Mouse (Mus musculus): ENCODE data around the gene Aldob. TPM values are rescaled to one million over a fixed set of nuclear protein-coding genes. Genes with fewer than 3 reads are reported as not detected.
A peak's percentile ranks its signal among the peaks of the same experiment; 100 is the strongest.

Gene Aldob
- polyA plus RNA-seq, 1 experiment from 2014 or later, result 1.9 TPM

DNA sequence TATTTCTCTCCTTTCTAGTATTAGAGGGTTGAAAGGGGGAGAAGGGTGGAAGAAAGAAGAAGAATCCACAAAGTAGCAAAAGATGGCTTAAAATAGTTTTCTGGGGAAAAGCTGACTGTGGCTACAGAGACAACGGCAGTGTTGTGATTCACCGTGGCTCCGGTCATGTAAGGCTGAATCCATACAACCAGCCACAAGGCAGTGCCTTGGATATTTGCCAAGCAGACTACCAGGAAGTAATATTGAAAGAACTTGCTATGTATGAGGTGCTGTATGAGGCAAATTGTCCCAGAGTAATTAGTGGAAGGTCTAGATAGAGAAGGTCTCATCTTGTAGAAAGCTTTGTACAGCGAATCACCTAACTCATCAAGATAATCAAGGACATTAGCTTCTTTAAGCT is 22.8 kb upstream of the Aldob start:
- Histone ChIP-seq H3K27ac (ENCODE audit: low read length) (no peak overlapping the region), H3K27me3 (ENCODE audit: control insufficient read depth, insufficient read depth, low read length) (no peaks in the 10 kb centered on the region), H3K4me1 (ENCODE audit: control insufficient read depth, insufficient read depth, low read length) (no peaks in the 10 kb centered on the region), H3K36me3 (ENCODE audit: control insufficient read depth, insufficient read depth) (no peaks in the 10 kb centered on the region), H3K4me3 (ENCODE audit: low read length) (no peak overlapping the region), H3K9ac (ENCODE audit: low read length) (no peak overlapping the region), H3K4me2 (ENCODE audit: low read depth, low read length) (no peak overlapping the region), H3K9me3 (replicated peaks; ENCODE audit: control insufficient read depth, low read length) (no peaks in the 10 kb centered on the region)
- WGBS, result 73% methylated on average over 4 of the region's 4 CpGs
- ATAC-seq (replicated peaks; ENCODE audit: extremely low read depth, insufficient read depth, low FRiP score), result no peak

DNA sequence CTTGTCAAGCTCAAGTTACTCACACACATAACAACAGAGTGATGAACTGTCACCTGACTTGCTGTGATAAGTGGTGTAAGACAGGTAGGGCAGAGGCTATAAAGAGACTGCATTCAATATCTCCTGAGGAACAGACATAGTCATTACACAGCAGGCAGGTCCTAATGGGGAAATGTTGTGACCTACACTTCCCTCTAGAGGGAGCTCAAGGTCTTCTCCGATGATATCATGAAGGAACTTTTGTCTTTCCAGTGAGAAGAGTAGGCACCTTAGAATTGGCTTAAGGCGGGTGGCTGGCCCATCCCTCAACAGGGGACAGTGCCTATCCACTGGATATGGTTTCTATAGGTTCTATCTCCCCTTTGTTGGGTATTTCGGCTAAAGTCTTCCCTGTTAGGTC is 18.3 kb upstream of the Aldob start:
- no peaks in the 10 kb centered on the region for H3K4me1 ChIP-seq (ENCODE audit: control insufficient read depth, insufficient read depth, low read length)
- no peak overlapping the region for H3K4me2 ChIP-seq (ENCODE audit: low read depth, low read length)
- no peak overlapping the region for H3K9ac ChIP-seq (ENCODE audit: low read length)
- H3K36me3 ChIP-seq (ENCODE audit: control insufficient read depth, insufficient read depth), result no peaks in the 10 kb centered on the region
- H3K27ac ChIP-seq (ENCODE audit: low read length), result no peak overlapping the region
- 11% methylated on average over 3 of the region's 3 CpGs for WGBS
- no peak overlapping the region for H3K4me3 ChIP-seq (ENCODE audit: low read length)
- no peaks in the 10 kb centered on the region for H3K9me3 ChIP-seq (replicated peaks; ENCODE audit: control insufficient read depth, low read length)
- H3K27me3 ChIP-seq (ENCODE audit: control insufficient read depth, insufficient read depth, low read length), result no peaks in the 10 kb centered on the region
- peak; percentile 37; the same call in 1 of the 2 replicates for ATAC-seq (replicated peaks; ENCODE audit: extremely low read depth, insufficient read depth, low FRiP score)

DNA sequence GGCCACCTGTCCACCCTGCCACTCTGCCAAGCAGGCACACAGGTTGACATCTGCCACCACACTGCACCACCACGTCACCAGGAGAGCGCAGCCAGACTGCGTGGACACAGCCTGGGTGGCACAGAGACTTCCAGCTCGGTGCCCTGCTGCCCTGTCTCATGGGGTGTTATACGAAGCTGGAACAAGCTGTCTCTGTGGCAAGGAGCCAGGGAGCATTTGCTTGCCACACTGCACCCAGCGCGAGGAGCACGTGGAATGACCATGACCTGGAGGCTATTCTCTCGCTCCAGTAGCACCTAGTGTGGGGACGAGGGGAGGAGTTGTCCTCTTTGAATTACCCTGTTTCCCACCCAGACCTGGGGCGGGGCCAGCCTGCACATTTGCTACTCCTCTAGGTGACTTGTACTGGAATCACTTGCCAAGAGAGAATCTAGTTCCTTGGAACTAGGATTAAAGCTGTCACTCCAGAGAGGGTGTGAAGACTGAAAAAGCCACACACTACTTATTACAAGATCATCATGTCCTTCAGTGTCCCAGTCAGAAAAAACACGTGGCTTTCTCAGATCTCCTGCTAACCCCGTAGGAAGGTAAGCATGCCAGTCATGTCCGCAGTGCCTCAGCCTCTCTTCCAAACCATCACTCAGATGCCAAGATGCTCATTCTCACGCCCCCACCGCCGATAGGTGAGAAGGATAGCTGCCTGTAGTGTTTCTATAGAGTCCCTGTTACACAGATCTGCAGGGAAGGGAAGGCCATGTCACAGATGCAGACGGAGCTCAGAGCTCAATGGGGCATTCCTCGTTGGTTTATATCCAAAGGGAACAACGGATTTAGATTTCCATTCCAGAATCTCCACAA is 10.8 kb upstream of the Aldob start:
- 54% methylated on average over 20 of the region's 20 CpGs for WGBS
- Histone ChIP-seq H3K36me3 (ENCODE audit: control insufficient read depth, insufficient read depth) (no peaks in the 10 kb centered on the region), H3K4me2 (ENCODE audit: low read depth, low read length) (no peak overlapping the region), H3K27ac (ENCODE audit: low read length) (no peak overlapping the region), H3K9me3 (replicated peaks; ENCODE audit: control insufficient read depth, low read length) (no peaks in the 10 kb centered on the region), H3K9ac (ENCODE audit: low read length) (no peak overlapping the region), H3K4me3 (ENCODE audit: low read length) (no peak overlapping the region), H3K27me3 (ENCODE audit: control insufficient read depth, insufficient read depth, low read length) (no peaks in the 10 kb centered on the region), H3K4me1 (ENCODE audit: control insufficient read depth, insufficient read depth, low read length) (no peaks in the 10 kb centered on the region)
- peak; percentile 58 for ATAC-seq (replicated peaks; ENCODE audit: extremely low read depth, insufficient read depth, low FRiP score)

DNA sequence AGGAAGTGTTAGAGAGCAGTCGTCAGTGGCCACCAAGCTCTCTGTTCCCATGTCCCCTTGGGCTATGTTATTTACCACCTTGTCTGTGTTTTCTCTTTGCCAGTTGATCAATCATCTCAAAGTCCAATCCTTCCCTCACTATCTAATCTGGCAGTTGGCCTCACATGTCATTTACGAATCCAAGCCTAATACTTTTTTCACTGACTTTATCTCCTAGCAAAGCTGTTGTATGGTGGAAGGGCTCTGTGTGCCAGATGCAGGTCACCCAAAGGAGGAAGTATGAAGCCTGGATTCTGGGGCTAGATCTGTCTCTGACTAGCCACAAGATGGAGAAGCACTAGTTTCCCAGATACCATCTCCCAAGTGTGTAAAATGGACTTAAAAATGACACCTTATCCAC is 8.8 kb upstream of the Aldob start:
- ATAC-seq (replicated peaks; ENCODE audit: extremely low read depth, insufficient read depth, low FRiP score), result no peak
- WGBS, result 37% methylated on average over 2 of the region's 2 CpGs

DNA sequence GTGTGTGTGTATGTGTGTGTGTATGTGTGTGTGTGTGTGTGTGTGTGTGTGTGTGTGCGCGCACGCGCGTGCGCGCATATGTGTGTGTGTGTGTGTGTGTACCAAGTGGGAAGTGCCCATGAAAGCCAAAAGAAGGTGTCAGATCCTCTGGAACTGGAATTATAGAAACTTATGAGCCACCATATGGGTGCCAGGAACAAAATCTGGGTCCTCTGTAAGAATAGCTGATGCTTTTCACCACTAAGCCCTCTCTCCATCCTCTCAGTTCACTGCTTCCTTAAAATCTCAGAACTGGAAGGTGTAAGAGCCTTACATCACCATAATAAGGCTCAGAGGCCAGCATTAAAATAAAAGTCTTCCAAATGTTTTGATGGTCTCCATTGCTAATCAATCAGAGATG is 8.0 kb upstream of the Aldob start:
- no peak for ATAC-seq (replicated peaks; ENCODE audit: extremely low read depth, insufficient read depth, low FRiP score)
- no peak overlapping the region for H3K4me3 ChIP-seq (ENCODE audit: low read length)
- H3K4me2 ChIP-seq (ENCODE audit: low read depth, low read length), result no peak overlapping the region
- no peak overlapping the region for H3K9ac ChIP-seq (ENCODE audit: low read length)
- no peaks in the 10 kb centered on the region for H3K36me3 ChIP-seq (ENCODE audit: control insufficient read depth, insufficient read depth)
- no peak overlapping the region for H3K27ac ChIP-seq (ENCODE audit: low read length)
- H3K27me3 ChIP-seq (ENCODE audit: control insufficient read depth, insufficient read depth, low read length), result no peaks in the 10 kb centered on the region
- no peaks in the 10 kb centered on the region for H3K4me1 ChIP-seq (ENCODE audit: control insufficient read depth, insufficient read depth, low read length)
- H3K9me3 ChIP-seq (replicated peaks; ENCODE audit: control insufficient read depth, low read length), result no peaks in the 10 kb centered on the region
- 86% methylated on average over 7 of the region's 7 CpGs for WGBS

More for the DNA sequence above, 8.8 kb upstream of the Aldob start:
- Histone ChIP-seq H3K4me2 (ENCODE audit: low read depth, low read length) (no peak overlapping the region), H3K27ac (ENCODE audit: low read length) (no peak overlapping the region), H3K4me1 (ENCODE audit: control insufficient read depth, insufficient read depth, low read length) (no peaks in the 10 kb centered on the region), H3K27me3 (ENCODE audit: control insufficient read depth, insufficient read depth, low read length) (no peaks in the 10 kb centered on the region), H3K9me3 (replicated peaks; ENCODE audit: control insufficient read depth, low read length) (no peaks in the 10 kb centered on the region), H3K4me3 (ENCODE audit: low read length) (no peak overlapping the region), H3K36me3 (ENCODE audit: control insufficient read depth, insufficient read depth) (no peaks in the 10 kb centered on the region), H3K9ac (ENCODE audit: low read length) (no peak overlapping the region)

DNA sequence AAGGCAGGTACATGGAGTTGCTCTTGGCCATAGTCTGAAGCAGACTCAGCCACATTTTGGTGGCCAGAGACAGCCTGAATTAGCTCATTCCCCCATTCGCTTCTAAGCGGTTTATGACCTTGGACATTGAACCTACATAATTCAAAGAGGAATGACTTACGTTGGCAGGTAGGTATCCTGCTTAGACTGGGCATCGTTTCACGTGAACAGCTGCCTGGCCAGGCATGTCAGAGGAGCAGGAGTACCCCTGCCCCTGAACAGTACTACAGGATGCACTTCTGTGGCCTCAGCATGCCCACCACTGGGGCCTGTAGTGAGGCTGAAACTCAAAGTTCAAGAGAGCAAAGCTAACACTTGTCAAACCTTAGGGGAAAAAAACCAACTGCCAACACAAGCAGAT is 4.0 kb upstream of the Aldob start:
- Histone ChIP-seq H3K36me3 (ENCODE audit: control insufficient read depth, insufficient read depth) (no peaks in the 10 kb centered on the region), H3K4me1 (ENCODE audit: control insufficient read depth, insufficient read depth, low read length) (no peaks in the 10 kb centered on the region), H3K4me2 (ENCODE audit: low read depth, low read length) (no peak overlapping the region), H3K9ac (ENCODE audit: low read length) (no peak overlapping the region), H3K4me3 (ENCODE audit: low read length) (no peak overlapping the region), H3K27me3 (ENCODE audit: control insufficient read depth, insufficient read depth, low read length) (no peaks in the 10 kb centered on the region), H3K9me3 (replicated peaks; ENCODE audit: control insufficient read depth, low read length) (no peaks in the 10 kb centered on the region), H3K27ac (ENCODE audit: low read length) (no peak overlapping the region)
- 78% methylated on average over 5 of the region's 5 CpGs for WGBS
- no peak for ATAC-seq (replicated peaks; ENCODE audit: extremely low read depth, insufficient read depth, low FRiP score)

DNA sequence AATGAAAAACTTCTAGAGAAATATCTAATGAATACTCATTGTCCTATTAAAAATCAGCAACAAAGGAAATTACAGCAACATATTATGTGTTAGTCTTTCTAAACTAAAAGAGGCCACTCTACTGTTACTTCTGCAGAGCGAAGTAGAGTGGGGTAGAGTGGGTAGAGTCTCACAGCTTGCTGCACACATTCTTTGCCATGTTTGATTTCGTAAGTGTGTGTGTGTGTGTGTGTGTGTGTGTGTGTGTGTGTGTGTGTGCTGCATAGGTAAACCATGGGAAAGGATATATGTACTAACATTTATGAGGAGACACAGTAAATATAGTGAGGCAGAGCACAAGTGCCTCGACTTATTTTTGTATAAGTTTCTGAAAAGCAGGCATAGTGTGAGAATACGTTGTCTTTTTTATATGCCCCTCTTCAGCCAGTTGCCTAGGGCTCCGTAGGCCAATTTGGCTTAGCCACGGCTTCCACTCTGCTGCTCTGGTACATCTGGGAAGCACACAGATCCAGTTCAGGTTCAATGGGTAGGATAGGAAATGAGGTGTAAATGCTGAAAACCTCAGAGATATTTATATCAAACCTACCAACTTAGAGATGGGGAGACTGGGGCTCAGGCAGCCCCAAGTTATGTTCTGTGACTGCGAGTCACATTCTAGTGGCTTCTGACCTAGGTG is 1.7 kb downstream of the Aldob start:
- Histone ChIP-seq H3K4me3 (ENCODE audit: low read length) (no peak overlapping the region), H3K9ac (ENCODE audit: low read length) (no peak overlapping the region), H3K27ac (ENCODE audit: low read length) (no peak overlapping the region), H3K9me3 (replicated peaks; ENCODE audit: control insufficient read depth, low read length) (no peaks in the 10 kb centered on the region), H3K4me1 (ENCODE audit: control insufficient read depth, insufficient read depth, low read length) (no peaks in the 10 kb centered on the region), H3K27me3 (ENCODE audit: control insufficient read depth, insufficient read depth, low read length) (no peaks in the 10 kb centered on the region), H3K4me2 (ENCODE audit: low read depth, low read length) (no peak overlapping the region), H3K36me3 (ENCODE audit: control insufficient read depth, insufficient read depth) (no peaks in the 10 kb centered on the region)
- 81% methylated on average over 7 of the region's 7 CpGs for WGBS
- no peak for ATAC-seq (replicated peaks; ENCODE audit: extremely low read depth, insufficient read depth, low FRiP score)

DNA sequence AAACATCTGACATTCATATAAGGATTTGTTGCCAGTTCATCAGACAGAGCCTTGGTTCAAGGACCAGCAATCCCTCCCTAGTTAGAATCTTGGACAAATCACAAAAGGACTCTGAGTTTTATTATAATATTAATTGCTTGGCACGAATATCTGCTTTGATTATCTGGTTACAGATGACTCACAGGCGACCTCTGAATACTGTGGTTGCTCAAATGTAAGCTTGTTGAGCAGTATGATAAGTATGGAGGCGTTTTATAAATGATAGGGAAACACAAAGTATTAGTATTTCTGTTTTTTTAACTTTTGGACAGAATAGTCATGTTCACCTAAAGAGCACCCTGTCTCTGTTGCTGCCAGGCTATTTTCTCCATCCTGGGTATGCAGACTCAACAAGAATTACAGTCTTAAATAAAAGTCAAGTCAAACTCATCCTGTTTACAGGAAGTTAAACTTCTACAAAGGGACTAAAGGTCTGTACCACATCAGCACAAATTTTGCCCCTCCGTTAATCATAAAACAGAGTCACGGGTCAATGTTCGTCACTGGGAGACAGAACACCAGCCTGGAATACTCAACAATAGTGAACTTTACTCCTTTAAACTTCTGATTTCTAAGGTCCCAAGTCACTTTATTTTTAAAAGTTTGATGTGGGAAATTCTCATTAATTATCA is 2.3 kb downstream of the Aldob start:
- 66% methylated on average over 6 of the region's 6 CpGs for WGBS
- Histone ChIP-seq H3K27me3 (ENCODE audit: control insufficient read depth, insufficient read depth, low read length) (no peaks in the 10 kb centered on the region), H3K9ac (ENCODE audit: low read length) (no peak overlapping the region), H3K4me3 (ENCODE audit: low read length) (no peak overlapping the region), H3K4me1 (ENCODE audit: control insufficient read depth, insufficient read depth, low read length) (no peaks in the 10 kb centered on the region), H3K9me3 (replicated peaks; ENCODE audit: control insufficient read depth, low read length) (no peaks in the 10 kb centered on the region), H3K36me3 (ENCODE audit: control insufficient read depth, insufficient read depth) (no peaks in the 10 kb centered on the region), H3K27ac (ENCODE audit: low read length) (no peak overlapping the region), H3K4me2 (ENCODE audit: low read depth, low read length) (no peak overlapping the region)
- no peak for ATAC-seq (replicated peaks; ENCODE audit: extremely low read depth, insufficient read depth, low FRiP score)

DNA sequence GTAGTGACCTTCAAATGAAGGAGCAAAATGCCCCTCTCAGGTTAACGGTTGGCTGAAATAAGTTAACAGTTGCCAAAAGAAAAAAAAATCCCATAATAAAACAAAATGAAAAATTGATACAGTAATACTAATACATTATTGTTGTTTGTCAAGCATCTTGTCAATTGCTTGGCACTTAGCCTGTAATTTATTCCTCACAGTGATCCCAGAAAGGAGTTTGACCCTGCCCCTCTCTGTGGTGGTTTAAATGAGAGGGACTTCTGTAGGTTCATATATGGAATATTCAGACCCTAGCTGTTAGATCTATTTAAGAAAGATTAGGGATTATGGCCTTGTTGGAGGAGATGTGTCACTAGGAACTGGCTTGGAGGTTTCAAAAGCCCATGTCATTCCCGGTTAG is 3.3 kb downstream of the Aldob start:
- H3K9me3 ChIP-seq (replicated peaks; ENCODE audit: control insufficient read depth, low read length), result no peaks in the 10 kb centered on the region
- no peak overlapping the region for H3K9ac ChIP-seq (ENCODE audit: low read length)
- no peak overlapping the region for H3K27ac ChIP-seq (ENCODE audit: low read length)
- H3K4me1 ChIP-seq (ENCODE audit: control insufficient read depth, insufficient read depth, low read length), result peaks cover 2% of the 10 kb centered on the region; the same call in 1 of the 2 replicates
- no peaks in the 10 kb centered on the region for H3K36me3 ChIP-seq (ENCODE audit: control insufficient read depth, insufficient read depth)
- H3K27me3 ChIP-seq (ENCODE audit: control insufficient read depth, insufficient read depth, low read length), result no peaks in the 10 kb centered on the region
- WGBS, result 70% methylated on average over 2 of the region's 2 CpGs
- no peak for ATAC-seq (replicated peaks; ENCODE audit: extremely low read depth, insufficient read depth, low FRiP score)
- H3K4me2 ChIP-seq (ENCODE audit: low read depth, low read length), result no peak overlapping the region
- H3K4me3 ChIP-seq (ENCODE audit: low read length), result no peak overlapping the region

Data from heart, embryonic 16.5 days (tissue).